Mouse (Mus musculus) pancreas, adult 10 weeks (tissue): ENCODE data around the gene Fbxw2. TPM values are rescaled to one million over a fixed set of nuclear protein-coding genes. Genes with fewer than 3 reads are reported as not detected.

Source experiments
- polyA plus RNA-seq: library from polyadenylated mRNA; stranded (reverse); fragments of 350-450 nt; fragmentation: Illumina TruSeq; extraction: RNeasy Lipid Tissue Mini Kit (QIAGEN cat#74804); gene quantifications from one replicate; pipeline ENCODE4 v1.2.3, GENCODE M21; 2015; ENCODE audit warnings: low read depth, low replicate concordance; ENCODE audit not compliant: insufficient read depth

The Fbxw2 gene
- polyA plus RNA-seq = 16.5 TPM

GRCm38 (mm10) chr2:34825827-34826459, at the start of gene Fbxw2:
TSS of gene Fbxw2 (minus strand) at chr2:34826311.

DNA sequence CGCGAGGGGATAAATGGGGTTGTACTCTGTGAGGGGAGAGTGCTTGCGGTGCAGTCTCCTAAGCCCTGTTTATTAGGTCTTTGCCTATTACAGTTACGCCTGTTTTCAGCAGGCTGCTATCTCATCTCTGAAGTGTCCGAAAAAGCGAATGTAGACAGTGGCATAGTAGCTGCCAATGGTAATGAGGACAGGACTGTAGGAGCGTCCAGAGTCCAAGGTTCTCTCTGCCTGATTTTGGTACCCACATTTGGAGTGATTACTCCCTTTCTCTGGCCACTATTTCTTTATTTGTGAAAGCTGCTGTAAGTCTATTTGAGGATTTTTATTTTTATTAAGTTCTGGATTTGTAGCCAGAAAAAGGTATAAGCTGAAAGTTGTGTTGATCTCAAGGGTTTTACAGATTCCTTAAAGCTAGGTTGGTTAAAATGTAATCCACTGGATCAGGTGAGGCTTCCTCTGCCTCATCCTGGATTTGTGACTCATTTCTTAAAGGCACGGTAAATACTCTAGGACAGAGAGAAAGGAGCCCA, 48.8 kb upstream of the Fbxw2 start, which contains the start of gene Psmd5:
Gene Psmd5 (minus strand): TSS at position 153 of the 530 bp plus-strand sequence.

GRCm38 (mm10) chr2:34874271-34874670, 48.2 kb upstream of the Fbxw2 start, which contains the start of gene Cutal:
TSS of gene Cutal (plus strand) at chr2:34874396.

DNA sequence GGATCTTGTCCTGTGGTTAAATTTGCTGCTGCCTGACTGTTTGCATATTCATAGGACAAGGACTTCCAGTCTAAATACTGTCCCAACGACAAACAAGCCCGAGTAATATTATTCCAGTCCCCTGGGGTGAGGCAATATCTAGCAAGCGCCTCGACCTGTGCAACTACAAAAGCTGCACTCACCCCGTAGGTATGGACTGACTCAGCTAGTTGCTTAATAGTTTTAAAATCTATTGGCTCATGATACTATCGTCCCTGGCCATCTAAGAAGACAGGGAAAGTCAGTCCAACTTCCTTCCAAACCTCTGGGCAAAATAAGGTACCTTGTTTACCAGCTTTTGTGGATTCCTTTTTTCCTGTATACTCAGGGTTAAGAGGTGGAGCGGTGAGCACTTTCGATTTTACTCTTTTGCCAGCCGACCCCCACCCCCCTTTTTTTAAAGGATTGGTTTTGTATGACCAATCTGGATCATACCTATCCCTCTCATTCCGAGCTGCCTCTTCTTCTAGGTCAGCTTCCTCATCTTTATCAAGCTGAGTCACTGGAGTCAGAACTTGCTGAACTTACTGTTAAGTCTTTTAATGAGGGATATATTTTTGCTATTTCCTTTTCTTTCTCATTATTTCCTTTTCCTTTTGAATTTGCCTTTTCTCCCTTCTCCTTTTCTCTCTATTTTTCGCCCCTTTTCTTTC, 6.8 kb upstream of the Fbxw2 start, which contains the start of gene Gm34653:
Gene Gm34653 (plus strand): TSS at position 242 of the 692 bp plus-strand sequence.

GRCm38 (mm10) chr2:34799357-34800256, 26.5 kb downstream of the Fbxw2 start, which contains the start of gene Rabepk:
TSS of gene Rabepk (minus strand) at chr2:34799912.

DNA sequence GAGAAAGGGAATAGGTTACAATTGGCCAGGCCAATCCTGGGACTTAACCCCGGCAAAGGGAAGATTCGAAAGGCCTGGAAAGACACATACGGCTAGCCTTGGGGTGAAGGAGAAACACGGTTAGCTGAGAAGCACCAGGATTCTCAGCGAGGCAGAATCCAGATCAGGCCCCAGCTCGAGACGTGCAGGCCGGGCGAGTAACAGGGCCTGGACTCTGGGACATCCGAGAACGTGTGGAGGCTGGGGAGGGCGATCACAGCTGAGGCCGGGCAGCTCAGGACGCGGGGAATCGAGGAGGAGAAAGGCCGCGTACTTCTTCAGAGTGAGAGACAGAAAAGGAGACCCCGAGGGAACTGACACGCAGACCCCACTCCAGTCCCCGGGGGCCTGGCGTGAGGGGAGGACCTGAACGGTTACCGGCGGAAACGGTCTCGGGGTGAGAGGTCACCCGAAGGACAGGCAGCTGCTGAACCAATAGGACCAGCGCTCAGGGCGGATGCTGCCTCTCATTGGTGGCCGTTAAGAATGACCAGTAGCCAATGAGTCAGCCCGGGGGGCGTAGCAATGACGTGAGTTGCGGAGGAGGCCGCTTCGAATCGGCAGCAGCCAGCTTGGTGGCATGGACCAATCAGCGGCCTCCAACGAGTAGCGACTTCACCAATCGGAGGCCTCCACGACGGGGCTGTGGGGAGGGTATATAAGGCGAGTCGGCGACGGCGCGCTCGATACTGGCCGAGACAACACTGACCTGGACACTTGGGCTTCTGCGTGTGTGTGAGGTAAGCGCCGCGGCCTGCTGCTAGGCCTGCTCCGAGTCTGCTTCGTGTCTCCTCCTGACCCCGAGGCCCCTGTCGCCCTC, 54.5 kb downstream of the Fbxw2 start, which contains the start of gene Hspa5:
Gene Hspa5 (plus strand): TSS at position 603 of the 859 bp plus-strand sequence.

GRCm38 (mm10) chr2:34754551-34755358, 71.4 kb downstream of the Fbxw2 start, which contains the start of gene Gapvd1:
TSS of gene Gapvd1 (minus strand) at chr2:34755232.

Other genes with a start within 250 kb of the Fbxw2 start
- 13.4 TPM for gene Gapvd1, start 71.1 kb downstream of the Fbxw2 start, polyA plus RNA-seq
- gene Hspa5, start 54.3 kb downstream of the Fbxw2 start, polyA plus RNA-seq = 260 TPM
- gene Rabepk, start 26.4 kb downstream of the Fbxw2 start, polyA plus RNA-seq = 2.5 TPM
- not detected for gene Gm34653, start 6.7 kb upstream of the Fbxw2 start, polyA plus RNA-seq
- 4.3 TPM for gene Cutal, start 48.1 kb upstream of the Fbxw2 start, polyA plus RNA-seq
- 7.3 TPM for gene Psmd5, start 48.7 kb upstream of the Fbxw2 start, polyA plus RNA-seq
- gene Phf19, start 87.7 kb upstream of the Fbxw2 start, polyA plus RNA-seq = 0.44 TPM
- gene Traf1, start 135.5 kb upstream of the Fbxw2 start, polyA plus RNA-seq = 3.5 TPM
- not detected for gene Hc, start 235.1 kb upstream of the Fbxw2 start, polyA plus RNA-seq